Mouse (Mus musculus): ENCODE data around the gene Ddx20. TPM values are rescaled to one million over a fixed set of nuclear protein-coding genes. Genes with fewer than 3 reads are reported as not detected.

Gene Ddx20
- polyA plus RNA-seq, 1 experiment: 19.5 TPM

DNA sequence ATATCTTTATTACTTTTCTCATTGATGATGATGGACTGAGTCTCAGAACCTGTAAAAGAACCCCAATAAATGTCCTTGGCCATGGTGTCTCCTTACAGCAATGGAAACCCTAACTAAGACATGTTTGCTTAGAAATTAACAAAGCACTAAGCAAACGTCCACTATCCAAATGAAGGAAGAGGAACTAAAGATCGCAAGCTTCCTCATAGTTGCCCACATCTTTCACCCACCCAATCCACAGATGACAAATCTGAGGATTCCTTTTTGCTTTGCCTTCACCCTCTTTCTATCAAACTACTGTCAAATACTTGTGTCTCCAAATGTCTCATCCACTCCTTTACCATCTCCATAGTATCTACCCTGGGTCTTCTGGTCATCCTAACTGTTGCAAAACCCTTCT lies 1.2 kb upstream of the Ddx20 start:
- no peak for DNase-seq (ENCODE audit: low read depth)
- TF ChIP-seq POLR2A (IDR thresholded peaks at IDR 0.05; ENCODE audit: borderline replicate concordance, extremely low read depth, insufficient read depth, insufficient read length, poor library complexity, severe bottlenecking) (no peak), CTCF (IDR thresholded peaks at IDR 0.05; ENCODE audit: borderline replicate concordance, extremely low read depth, insufficient read depth, insufficient read length) (no peak)

DNA sequence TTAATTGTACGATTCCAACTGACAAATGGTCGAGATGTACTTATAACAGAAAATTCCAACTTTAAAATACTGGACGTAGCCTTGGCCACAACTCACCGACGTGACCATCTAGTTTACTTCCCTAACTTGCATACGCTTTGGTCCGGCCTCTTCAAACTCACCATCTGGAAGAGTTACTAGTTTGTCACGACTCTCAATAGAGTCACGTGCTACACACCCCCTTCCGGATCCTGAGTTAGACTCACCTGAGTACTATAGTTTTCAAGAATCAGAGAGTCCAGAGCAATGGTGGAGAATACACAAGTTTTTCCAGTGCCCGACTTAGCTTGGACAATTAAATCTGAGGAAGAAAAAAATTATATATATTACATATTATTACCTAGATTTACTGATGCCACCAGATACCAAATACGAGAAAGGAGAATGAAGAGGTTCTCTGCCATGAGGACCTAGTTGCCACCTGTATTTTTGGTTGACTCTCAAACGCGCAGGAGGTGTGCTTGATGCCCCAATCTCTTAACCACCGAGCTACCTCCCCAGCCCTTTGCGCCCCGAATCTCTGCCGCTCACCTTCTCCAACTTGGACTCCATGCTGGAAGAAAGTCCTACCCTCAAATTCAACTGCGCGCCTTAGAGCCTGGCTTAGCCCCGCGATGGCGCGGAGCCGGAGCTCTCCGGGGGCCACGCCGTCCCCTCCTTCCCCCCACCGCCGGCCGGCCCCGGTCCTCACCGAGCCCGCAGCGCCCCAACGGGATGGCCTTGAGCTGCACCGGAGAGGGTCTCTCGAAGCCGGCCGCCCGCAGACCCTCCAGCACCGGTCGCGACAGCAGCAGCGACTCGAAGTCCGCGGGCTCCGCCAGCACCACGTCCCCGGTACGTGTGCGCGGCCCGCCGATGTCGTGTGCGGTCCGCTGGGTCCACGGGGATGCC lies 715 bp downstream of the Ddx20 start:
- peak; percentile 8 for DNase-seq (ENCODE audit: low read depth)
- TF ChIP-seq CTCF (IDR thresholded peaks at IDR 0.05; ENCODE audit: borderline replicate concordance, extremely low read depth, insufficient read depth, insufficient read length) (no peak), POLR2A (IDR thresholded peaks at IDR 0.05; ENCODE audit: borderline replicate concordance, extremely low read depth, insufficient read depth, insufficient read length, poor library complexity, severe bottlenecking) (no peak)

DNA sequence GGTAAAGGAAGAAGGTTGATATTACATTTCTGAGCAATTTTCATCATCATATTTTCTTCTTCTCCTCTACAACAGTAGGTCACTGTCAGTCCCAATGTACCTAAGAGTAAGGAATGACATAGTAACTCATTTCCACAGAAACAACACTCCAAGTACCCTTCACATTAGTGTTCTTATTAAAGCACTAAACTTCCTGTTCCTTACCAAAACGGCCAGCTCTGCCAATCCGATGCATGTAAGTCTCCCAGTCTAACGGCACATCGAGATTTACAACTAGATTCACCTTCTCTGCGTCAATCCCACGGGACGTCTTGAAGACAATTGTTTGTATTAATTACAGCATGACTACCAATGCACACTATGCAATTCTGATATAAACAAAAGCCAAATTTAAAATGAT lies 7.0 kb downstream of the Ddx20 start:
- TF ChIP-seq POLR2A (IDR thresholded peaks at IDR 0.05; ENCODE audit: borderline replicate concordance, extremely low read depth, insufficient read depth, insufficient read length, poor library complexity, severe bottlenecking) (no peak), CTCF (IDR thresholded peaks at IDR 0.05; ENCODE audit: borderline replicate concordance, extremely low read depth, insufficient read depth, insufficient read length) (no peak)
- no peak for DNase-seq (ENCODE audit: low read depth)

DNA sequence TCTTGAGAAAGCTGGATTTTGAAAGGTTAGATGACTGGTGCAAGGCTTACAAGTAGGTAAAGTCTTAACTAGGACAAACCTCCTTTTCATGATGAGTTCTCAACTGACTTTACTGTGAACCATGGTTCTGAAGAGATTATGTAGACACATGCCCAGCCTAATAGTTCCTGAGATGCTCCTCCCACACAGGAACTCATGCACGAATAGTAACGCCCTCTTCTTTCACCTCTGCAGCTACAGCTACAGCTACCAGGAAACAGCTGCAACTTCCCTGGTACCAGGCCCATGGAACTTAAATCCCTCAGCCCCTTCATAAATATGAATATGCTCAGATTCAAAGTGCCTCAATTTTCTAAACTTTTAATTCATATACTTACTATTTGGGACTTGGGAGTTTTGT lies 11.4 kb downstream of the Ddx20 start:
- TF ChIP-seq POLR2A (IDR thresholded peaks at IDR 0.05; ENCODE audit: borderline replicate concordance, extremely low read depth, insufficient read depth, insufficient read length, poor library complexity, severe bottlenecking) (no peak), CTCF (IDR thresholded peaks at IDR 0.05; ENCODE audit: borderline replicate concordance, extremely low read depth, insufficient read depth, insufficient read length) (no peak)
- DNase-seq (ENCODE audit: low read depth): no peak

DNA sequence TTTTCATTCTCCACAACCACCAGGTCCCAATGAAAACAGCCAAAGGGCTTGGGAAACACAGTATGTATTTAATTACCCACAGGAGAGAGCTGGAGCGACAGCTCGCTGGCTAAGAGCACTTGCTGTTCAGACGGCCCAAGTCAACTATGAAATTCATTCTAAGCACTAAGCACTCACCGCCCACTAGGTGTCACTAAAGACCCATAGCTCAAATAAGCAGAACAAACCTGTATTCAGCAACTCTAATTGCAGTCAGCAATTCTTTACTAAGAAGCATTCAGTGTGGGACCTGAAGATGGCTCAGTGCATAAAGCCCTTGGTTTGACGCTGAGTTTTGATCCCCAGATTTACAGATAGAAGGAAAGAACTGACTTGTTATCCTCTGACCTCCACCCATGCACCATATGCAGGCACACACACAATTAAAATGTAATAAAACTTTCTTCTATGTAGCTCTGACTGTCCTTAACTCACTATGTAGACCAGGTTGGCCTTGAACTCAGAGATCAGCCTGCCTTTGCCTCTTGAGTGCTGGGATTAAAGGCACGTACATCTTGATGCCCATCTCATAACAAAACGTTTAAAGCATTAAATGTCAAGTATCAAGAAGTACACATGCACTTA lies 12.7 kb downstream of the Ddx20 start:
- no peak for TF ChIP-seq POLR2A (IDR thresholded peaks at IDR 0.05; ENCODE audit: borderline replicate concordance, extremely low read depth, insufficient read depth, insufficient read length, poor library complexity, severe bottlenecking)
- TF ChIP-seq CTCF (IDR thresholded peaks at IDR 0.05; ENCODE audit: borderline replicate concordance, extremely low read depth, insufficient read depth, insufficient read length): peak; percentile 78; the same call in 1 of the 2 replicates
- peak; percentile 96 for DNase-seq (ENCODE audit: low read depth)

DNA sequence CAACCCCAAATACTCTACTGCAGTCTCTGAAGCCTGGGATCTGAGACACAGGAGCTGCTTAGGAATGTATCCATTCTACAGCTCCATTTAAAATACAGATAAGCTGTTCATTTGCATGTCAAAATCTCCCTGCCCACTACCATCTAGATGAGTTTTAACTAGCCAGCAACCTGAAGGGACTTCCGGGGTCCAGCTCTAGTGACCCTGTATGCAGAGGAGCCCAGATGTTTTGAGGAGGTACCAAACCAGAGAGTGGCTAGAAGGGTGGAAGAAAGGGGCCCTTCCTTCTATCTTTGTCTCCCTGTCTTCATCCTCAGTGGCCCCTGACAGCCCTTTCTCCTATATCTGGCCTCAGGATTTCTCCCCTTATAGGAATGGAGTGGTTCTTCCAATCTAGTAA lies 16.6 kb downstream of the Ddx20 start:
- DNase-seq (ENCODE audit: low read depth): no peak
- no peak for TF ChIP-seq POLR2A (IDR thresholded peaks at IDR 0.05; ENCODE audit: borderline replicate concordance, extremely low read depth, insufficient read depth, insufficient read length, poor library complexity, severe bottlenecking)
- TF ChIP-seq CTCF (IDR thresholded peaks at IDR 0.05; ENCODE audit: borderline replicate concordance, extremely low read depth, insufficient read depth, insufficient read length): no peak

DNA sequence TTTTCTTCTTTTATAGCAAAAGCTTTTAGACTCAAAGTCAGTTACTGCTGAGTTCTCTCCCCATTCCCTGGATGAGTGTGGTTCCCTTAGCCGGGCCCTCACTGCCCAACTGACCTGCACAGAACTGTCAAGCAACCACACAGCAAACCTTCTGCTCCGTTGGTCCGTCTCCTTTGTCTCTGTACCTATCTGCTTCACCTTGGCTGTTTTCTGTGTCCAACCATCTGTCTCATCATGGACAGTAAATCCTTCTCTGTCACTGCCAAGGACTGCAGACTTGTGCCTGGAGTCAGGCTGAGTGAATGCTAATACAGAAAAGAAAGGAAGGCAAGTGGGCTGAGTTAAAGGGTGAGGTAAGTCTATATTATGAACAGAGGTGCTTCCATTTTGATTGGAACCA lies 17.6 kb downstream of the Ddx20 start:
- no peak for TF ChIP-seq POLR2A (IDR thresholded peaks at IDR 0.05; ENCODE audit: borderline replicate concordance, extremely low read depth, insufficient read depth, insufficient read length, poor library complexity, severe bottlenecking)
- TF ChIP-seq CTCF (IDR thresholded peaks at IDR 0.05; ENCODE audit: borderline replicate concordance, extremely low read depth, insufficient read depth, insufficient read length): no peak
- DNase-seq (ENCODE audit: low read depth): no peak

DNA sequence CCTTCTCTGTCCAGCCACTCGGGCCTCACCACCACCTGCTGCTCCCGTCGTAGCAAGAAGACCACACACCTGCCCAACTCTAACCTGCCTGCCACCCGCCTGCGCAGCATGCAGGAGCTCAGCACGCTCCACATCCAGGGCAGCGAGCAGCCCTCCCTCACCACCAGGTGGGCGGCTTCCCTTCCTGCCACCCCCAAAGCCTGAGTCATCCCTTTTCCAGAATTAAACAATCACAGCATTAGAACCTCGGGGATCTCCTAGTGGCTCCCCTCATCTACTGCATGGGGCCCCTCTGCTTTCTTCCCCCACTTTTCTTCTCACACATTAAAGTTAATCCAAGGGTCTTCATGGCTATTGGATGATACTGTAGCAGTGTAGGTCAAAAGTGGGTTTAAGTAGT lies 19.2 kb downstream of the Ddx20 start:
- DNase-seq (ENCODE audit: low read depth): no peak
- TF ChIP-seq CTCF (IDR thresholded peaks at IDR 0.05; ENCODE audit: borderline replicate concordance, extremely low read depth, insufficient read depth, insufficient read length): no peak
- no peak for TF ChIP-seq POLR2A (IDR thresholded peaks at IDR 0.05; ENCODE audit: borderline replicate concordance, extremely low read depth, insufficient read depth, insufficient read length, poor library complexity, severe bottlenecking)

DNA sequence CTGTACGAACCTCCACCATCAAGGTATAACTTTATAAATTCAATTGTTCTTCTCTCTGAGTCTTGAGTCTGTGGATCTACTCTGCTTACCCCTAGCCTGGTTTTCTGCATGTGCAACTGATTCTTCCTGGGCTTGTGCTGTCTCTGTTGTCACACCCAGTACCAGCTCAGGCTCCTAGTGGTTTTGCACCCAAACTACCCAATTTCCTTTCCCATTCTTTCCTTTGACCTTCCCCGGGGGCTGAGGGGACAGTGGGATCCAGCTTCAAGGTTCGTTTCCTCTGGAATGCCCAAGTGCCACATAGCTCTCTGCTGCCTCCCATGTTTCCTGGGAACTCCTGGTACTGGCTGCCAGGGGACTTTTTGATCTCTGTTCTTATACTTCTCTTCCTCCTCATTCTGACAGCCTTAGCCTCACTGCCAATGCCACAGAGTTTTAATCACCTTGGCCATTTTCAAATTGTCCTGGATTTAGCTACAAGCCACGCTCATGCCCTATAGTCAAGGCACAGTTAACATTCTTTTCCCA lies 20.3 kb downstream of the Ddx20 start:
- DNase-seq (ENCODE audit: low read depth): no peak
- 0 out of 2 replicates have a peak, but pooled peaks have one; percentile 1 for TF ChIP-seq CTCF (IDR thresholded peaks at IDR 0.05; ENCODE audit: borderline replicate concordance, extremely low read depth, insufficient read depth, insufficient read length)
- no peak for TF ChIP-seq POLR2A (IDR thresholded peaks at IDR 0.05; ENCODE audit: borderline replicate concordance, extremely low read depth, insufficient read depth, insufficient read length, poor library complexity, severe bottlenecking)

DNA sequence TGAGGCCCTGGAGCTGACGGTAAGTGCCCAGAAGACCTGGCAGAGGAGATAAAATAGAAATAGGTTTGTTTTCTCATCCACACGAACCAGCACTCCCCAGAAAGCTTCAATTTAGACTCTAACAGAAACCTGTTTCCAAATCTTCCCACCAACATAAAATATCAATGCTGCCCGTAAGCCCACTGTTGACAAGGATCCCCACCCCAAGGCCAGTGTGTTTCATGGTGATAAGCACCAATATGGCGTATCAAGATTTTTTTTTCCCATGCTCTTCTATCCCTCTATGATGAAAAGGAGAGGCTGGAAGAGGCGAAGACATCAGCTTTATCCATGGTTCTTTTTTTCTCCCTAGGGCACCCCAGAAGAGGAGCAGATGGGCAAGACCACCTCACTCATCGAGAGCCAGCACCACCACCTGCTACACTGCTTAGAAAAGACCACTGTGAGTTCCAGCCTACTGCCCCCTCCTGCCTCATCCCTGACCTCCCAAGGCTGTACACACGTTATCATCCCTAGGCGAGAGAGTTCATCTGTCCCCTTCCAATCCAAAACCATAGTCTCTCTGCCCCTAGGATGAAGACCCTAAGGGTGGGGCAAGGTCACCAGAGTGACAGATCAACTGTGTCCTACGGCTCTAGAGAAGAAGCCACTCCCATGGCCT lies 22.1 kb downstream of the Ddx20 start:
- DNase-seq (ENCODE audit: low read depth): no peak

DNA sequence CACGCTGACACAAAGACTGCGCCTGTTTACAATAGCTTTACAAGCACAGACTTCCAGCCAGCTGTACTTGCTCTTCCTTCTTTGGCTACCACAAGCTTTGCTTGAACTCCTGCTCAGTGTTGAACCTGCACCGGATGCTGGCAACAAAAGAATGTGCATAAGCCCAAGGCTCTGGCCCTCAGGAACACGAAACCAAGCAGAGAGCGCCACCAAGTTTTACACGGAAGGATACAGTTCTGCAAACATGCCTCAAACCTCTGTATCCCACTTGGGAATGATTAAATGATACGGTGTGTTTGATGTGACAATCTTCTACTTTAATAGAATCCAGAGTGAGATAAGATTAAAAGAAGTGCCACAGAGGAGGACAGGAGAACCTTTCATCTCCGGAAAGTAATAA lies 24.3 kb downstream of the Ddx20 start:
- TF ChIP-seq POLR2A (IDR thresholded peaks at IDR 0.05; ENCODE audit: borderline replicate concordance, extremely low read depth, insufficient read depth, insufficient read length, poor library complexity, severe bottlenecking) (no peak), CTCF (IDR thresholded peaks at IDR 0.05; ENCODE audit: borderline replicate concordance, extremely low read depth, insufficient read depth, insufficient read length) (no peak)
- DNase-seq (ENCODE audit: low read depth): peak; percentile 44

More for the DNA sequence above, 22.1 kb downstream of the Ddx20 start:
- no peak for TF ChIP-seq CTCF (IDR thresholded peaks at IDR 0.05; ENCODE audit: borderline replicate concordance, extremely low read depth, insufficient read depth, insufficient read length)
- no peak for TF ChIP-seq POLR2A (IDR thresholded peaks at IDR 0.05; ENCODE audit: borderline replicate concordance, extremely low read depth, insufficient read depth, insufficient read length, poor library complexity, severe bottlenecking)
